Mouse (Mus musculus) liver, embryonic 14.5 days (tissue): Measurements from ENCODE around the gene Usp10.

Experiments used
- CTCF ChIP-seq: IDR thresholded peaks from 2 replicates; pipeline ENCODE4 v1.5.1; 2016; ENCODE audit warnings: antibody characterized with exemption, low read depth, control low read depth
- EP300 ChIP-seq: IDR thresholded peaks from 2 replicates; pipeline ENCODE4 v1.6.1; 2016; ENCODE audit warnings: antibody characterized with exemption, low read depth

DNA sequence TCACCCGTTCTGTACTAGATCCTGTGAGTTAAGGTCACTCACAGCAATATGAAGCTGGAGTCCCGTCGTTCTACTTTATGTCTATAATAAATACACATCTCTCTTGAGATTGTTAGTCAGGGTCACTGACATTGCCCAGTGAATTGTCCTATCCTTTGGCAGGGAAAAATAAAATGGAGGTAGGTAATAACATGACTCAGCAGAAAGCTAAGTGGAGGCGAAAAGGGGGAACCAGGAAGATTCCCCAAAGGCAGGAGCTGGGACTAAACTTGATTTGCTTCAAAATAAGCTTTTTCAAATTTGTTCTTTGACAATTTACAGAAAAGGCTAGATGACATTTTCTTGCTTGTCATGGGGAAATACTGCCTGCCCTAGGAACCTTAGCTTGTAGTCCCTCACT lies 21.2 kb downstream of the Usp10 start:
- TF ChIP-seq CTCF (no peak), EP300 (no peak)
